Mouse (Mus musculus) liver, postnatal 0 days (tissue): ENCODE data around the gene Senp8. TPM values are rescaled to one million over a fixed set of nuclear protein-coding genes. Genes with fewer than 3 reads are reported as not detected.
"Not testable (repeated sequence)": the region's sequence is repeated elsewhere in the genome, so short reads cannot be mapped to it uniquely, and the experiment has no call there.

Experiments
- ATAC-seq: fragments of 200-750 bp; cut with Nextera tagmentation; 2 replicates; pipeline ENCODE4 v1.8.0; 2017; ENCODE audit warnings: mild to moderate bottlenecking, moderate library complexity
- DNase-seq: peaks from one replicate; pipeline ENCODE4 v3.0.0-alpha.2; 2016
- H3K27ac ChIP-seq: fragments of 300-500 bp; sonication (generic); 2 replicates; pipeline ENCODE4 v1.5.1; 2014; ENCODE audit warnings: antibody characterized with exemption, moderate library complexity, mild to moderate bottlenecking, low read depth
- H3K27me3 ChIP-seq: fragments of 300-500 bp; sonication (generic); 2 replicates; pipeline ENCODE4 v1.6.1; 2014; ENCODE audit warnings: low read length, control low read depth, mixed read lengths; ENCODE audit not compliant: insufficient read depth
- H3K36me3 ChIP-seq: fragments of 300-500 bp; sonication (generic); replicated peaks from 2 replicates; pipeline ENCODE4 v1.6.1; 2014; ENCODE audit warnings: mild to moderate bottlenecking, control low read depth, low read length, moderate library complexity, mixed read lengths; ENCODE audit not compliant: insufficient read depth
- H3K4me1 ChIP-seq: fragments of 300-500 bp; sonication (generic); 2 replicates; pipeline ENCODE4 v1.6.1; 2014; ENCODE audit warnings: antibody characterized with exemption, mild to moderate bottlenecking, control low read depth; ENCODE audit not compliant: insufficient read depth
- H3K4me2 ChIP-seq: fragments of 300-500 bp; sonication (generic); 2 replicates; pipeline ENCODE4 v1.6.1; 2014; ENCODE audit warnings: low read depth, mild to moderate bottlenecking, low read length, moderate library complexity, mixed read lengths
- H3K4me3 ChIP-seq: fragments of 300-500 bp; sonication (generic); 2 replicates; pipeline ENCODE4 v1.5.1; 2014; ENCODE audit warnings: low read depth, low read length
- H3K9ac ChIP-seq: fragments of 300-500 bp; sonication (generic); replicated peaks from 2 replicates; pipeline ENCODE4 v1.6.1; 2014; ENCODE audit warnings: mild to moderate bottlenecking, moderate library complexity
- H3K9me3 ChIP-seq: fragments of 300-500 bp; sonication (generic); 2 replicates; pipeline ENCODE4 v1.6.1; 2016; ENCODE audit warnings: mild to moderate bottlenecking, control low read depth, low read length, mixed read lengths
- CTCF ChIP-seq: sonication (generic); IDR thresholded peaks from 2 replicates; pipeline ENCODE4 v1.5.1; 2016; ENCODE audit warnings: antibody characterized with exemption, low read depth
- EP300 ChIP-seq: IDR thresholded peaks from 2 replicates; pipeline ENCODE4 v1.6.1; 2016; ENCODE audit warnings: antibody characterized with exemption, low read depth, mild to moderate bottlenecking
- WGBS: fragments of 180-500 bp; shearing (Covaris S2); extraction: QIAGEN DNeasy Blood & Tissue Kit; methylation state at CpG from one replicate; pipeline ENCODE4 v1.1.7; 2014; ENCODE audit not compliant: insufficient replicate concordance; 5-methylcytosine and 5-hydroxymethylcytosine counted together
- polyA plus RNA-seq: library from polyadenylated mRNA; unstranded; fragments of >200 nt; fragmentation: Nextera tagmentation; extraction: Ambion mirVana; gene quantifications from 2 replicates; pipeline ENCODE4 v1.2.1, GENCODE M21; 2015

The Senp8 gene
- 1.6 and 2.1 TPM in 2 replicates for polyA plus RNA-seq

GRCm38 (mm10) chr9:59750267-59751065, at the start of gene Senp8, which contains the start of gene Myo9a:
Gene Senp8 (minus strand): TSS chr9:59750710.
Gene Myo9a (plus strand): TSS chr9:59750896.
- no peaks in the 10 kb centered on the region for H3K36me3 ChIP-seq
- no peak for TF ChIP-seq EP300
- TF ChIP-seq CTCF: peak; percentile 43
- WGBS: under 1% methylated on average over 55 of the region's 59 CpGs
- peak within 1 kb of the TSS; percentile 87 for H3K9ac ChIP-seq
- no peaks in the 10 kb centered on the region for H3K9me3 ChIP-seq
- DNase-seq: peak; percentile 100
- peak within 1 kb of the TSS; percentile 94 for H3K27ac ChIP-seq
- peak; percentile 91 for ATAC-seq
- no peaks in the 10 kb centered on the region for H3K27me3 ChIP-seq
- H3K4me3 ChIP-seq: peak within 1 kb of the TSS; percentile 93
- H3K4me2 ChIP-seq: peak within 1 kb of the TSS; percentile 97
- H3K4me1 ChIP-seq: peaks cover 20% of the 10 kb centered on the region

GRCm38 (mm10) chr9:59766966-59767461, 16.5 kb upstream of the Senp8 start:
- not testable (repeated sequence) for DNase-seq, H3K4me1 ChIP-seq, H3K9me3 ChIP-seq, H3K27ac ChIP-seq, H3K36me3 ChIP-seq, ATAC-seq, H3K9ac ChIP-seq, H3K4me3 ChIP-seq, H3K4me2 ChIP-seq, H3K27me3 ChIP-seq
- WGBS: 85% methylated on average over 11 of the region's 13 CpGs

- DNase-seq: no peak
These were observed 10.0 kb upstream of the Senp8 start for GRCm38 (mm10) chr9:59760515-59760914.

GRCm38 (mm10) chr9:59757016-59757415, 6.5 kb upstream of the Senp8 start:
- H3K36me3 ChIP-seq, H3K9me3 ChIP-seq, H3K27ac ChIP-seq, H3K4me2 ChIP-seq, H3K9ac ChIP-seq, H3K4me1 ChIP-seq, H3K4me3 ChIP-seq, H3K27me3 ChIP-seq, ATAC-seq, DNase-seq: not testable (repeated sequence)
- 82% methylated on average over 2 of the region's 3 CpGs for WGBS

More at GRCm38 (mm10) chr9:59760515-59760914, 10.0 kb upstream of the Senp8 start:
- Histone ChIP-seq H3K36me3 (no peaks in the 10 kb centered on the region), H3K27me3 (no peaks in the 10 kb centered on the region), H3K4me3 (no peak overlapping the region), H3K4me2 (no peak overlapping the region), H3K27ac (no peak overlapping the region), H3K9me3 (no peaks in the 10 kb centered on the region), H3K9ac (no peak overlapping the region), H3K4me1 (no peaks in the 10 kb centered on the region)
- WGBS: 41% methylated on average over 3 of the region's 3 CpGs
- no peak for ATAC-seq
- no peak for TF ChIP-seq EP300
- TF ChIP-seq CTCF: peak; percentile 53

- no peak for DNase-seq
- H3K27me3 ChIP-seq: no peaks in the 10 kb centered on the region
- no peaks in the 10 kb centered on the region for H3K9me3 ChIP-seq
- no peak overlapping the region for H3K4me3 ChIP-seq
- TF ChIP-seq EP300 (no peak), CTCF (no peak)
- H3K9ac ChIP-seq: no peak overlapping the region
- peaks cover 5% of the 10 kb centered on the region for H3K4me1 ChIP-seq
- WGBS: 36% methylated on average over 2 of the region's 2 CpGs
- no peak for ATAC-seq
- no peak overlapping the region for H3K27ac ChIP-seq
- H3K36me3 ChIP-seq: no peaks in the 10 kb centered on the region
- H3K4me2 ChIP-seq: no peak overlapping the region
These were observed 4.7 kb upstream of the Senp8 start for GRCm38 (mm10) chr9:59755199-59755598.

GRCm38 (mm10) chr9:59751966-59752365, 1.5 kb upstream of the Senp8 start:
- TF ChIP-seq EP300 (no peak), CTCF (no peak)
- peak overlapping the region; percentile 97 for H3K4me2 ChIP-seq
- peak overlapping the region; percentile 93 for H3K4me3 ChIP-seq
- no peaks in the 10 kb centered on the region for H3K36me3 ChIP-seq
- peak overlapping the region; percentile 87 for H3K9ac ChIP-seq
- ATAC-seq (no peak), DNase-seq (no peak)
- H3K27me3 ChIP-seq: no peaks in the 10 kb centered on the region
- H3K9me3 ChIP-seq: no peaks in the 10 kb centered on the region
- peaks cover 20% of the 10 kb centered on the region for H3K4me1 ChIP-seq
- peak overlapping the region; percentile 94 for H3K27ac ChIP-seq
- 3% methylated on average over 2 of the region's 2 CpGs for WGBS
